Mouse (Mus musculus) adrenal gland, postnatal 14 days (tissue): Measurements from ENCODE around the gene Ctbp1. TPM values are rescaled to one million over a fixed set of nuclear protein-coding genes. Genes with fewer than 3 reads are reported as not detected.

ENCODE experiments used
- DNase-seq: peaks from one replicate; pipeline ENCODE4 v3.0.0; 2021; ENCODE audit warnings: mixed read lengths
- total RNA-seq: library from RNA; stranded (reverse); gene quantifications from 2 replicates; pipeline ENCODE4 v1.2.3, GENCODE M21; 2021

Gene Ctbp1
- total RNA-seq, 1 experiment from 2014 or later = 188 TPM

DNA sequence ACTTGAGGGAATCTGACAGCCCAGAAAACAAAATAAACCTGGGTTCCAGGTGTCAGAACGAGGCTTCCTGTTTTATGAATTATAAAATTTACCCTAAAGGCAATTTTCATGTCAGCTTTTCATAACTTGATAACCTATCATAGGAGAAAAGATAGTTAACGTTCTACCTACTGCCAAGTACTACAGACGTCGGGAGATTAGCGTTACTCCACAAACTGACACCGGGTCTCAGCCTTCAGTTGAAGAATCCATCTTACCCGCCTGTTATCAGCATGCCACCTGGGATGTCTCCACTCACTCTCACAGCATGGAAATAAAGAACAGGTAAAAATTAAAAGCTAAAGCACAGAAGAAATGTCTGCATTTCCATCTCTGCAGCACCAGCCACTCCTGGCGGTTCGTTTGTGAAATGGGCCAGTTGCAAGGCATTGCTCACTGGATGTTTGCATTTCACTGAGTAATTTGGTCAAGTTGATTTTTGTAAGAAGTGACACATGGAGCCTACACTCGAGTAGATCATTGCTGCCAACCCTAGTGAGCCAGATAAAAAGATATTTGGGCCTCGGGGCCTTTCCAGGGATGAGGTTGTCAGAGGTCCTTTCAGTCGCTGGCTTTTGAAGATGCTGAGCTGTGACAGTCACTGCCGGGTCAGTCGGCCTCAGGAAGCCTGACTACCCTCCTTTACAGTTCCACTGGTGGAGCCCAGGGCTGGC lies 66.1 kb downstream of the Ctbp1 start:
- DNase-seq = no peak

DNA sequence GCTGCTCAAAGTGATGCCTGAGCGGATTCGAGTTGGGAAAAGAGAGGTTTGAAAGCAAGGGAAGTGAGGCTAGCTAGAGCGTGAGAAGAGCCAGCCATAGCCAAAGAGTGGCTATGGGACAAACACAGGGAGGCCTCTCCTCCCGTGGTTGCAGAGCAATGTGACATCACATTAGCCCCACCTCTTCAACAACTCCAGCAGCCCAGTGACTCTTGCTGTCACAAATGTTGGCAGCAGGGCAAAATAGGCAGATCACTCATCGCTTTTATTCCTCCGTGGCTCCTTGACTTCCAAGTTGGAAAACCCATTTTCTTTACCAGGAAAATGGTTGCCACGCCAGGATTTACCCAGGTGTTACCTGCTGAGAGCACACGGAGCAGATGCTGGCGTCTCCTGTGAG lies 67.7 kb downstream of the Ctbp1 start:
- DNase-seq = no peak

DNA sequence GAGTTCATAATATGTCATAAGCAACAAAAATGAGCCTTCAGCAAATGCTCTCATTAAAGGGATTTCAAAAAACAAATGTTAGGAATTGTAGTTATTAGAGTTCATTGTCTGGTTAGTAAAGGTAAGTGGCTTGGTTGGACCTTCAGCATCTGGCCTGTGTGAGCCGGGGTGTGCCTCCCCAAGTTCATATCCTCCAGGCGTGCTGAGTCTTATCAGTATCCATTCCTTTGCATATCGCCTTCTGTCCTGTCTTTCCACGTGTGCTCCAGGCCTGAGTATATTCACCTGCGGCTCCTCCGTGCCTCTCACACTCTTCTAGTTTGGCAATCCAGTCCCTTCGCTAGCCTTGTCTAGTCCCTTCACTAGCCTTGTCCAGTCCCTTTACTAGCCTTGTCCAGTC lies 68.5 kb downstream of the Ctbp1 start:
- no peak for DNase-seq

DNA sequence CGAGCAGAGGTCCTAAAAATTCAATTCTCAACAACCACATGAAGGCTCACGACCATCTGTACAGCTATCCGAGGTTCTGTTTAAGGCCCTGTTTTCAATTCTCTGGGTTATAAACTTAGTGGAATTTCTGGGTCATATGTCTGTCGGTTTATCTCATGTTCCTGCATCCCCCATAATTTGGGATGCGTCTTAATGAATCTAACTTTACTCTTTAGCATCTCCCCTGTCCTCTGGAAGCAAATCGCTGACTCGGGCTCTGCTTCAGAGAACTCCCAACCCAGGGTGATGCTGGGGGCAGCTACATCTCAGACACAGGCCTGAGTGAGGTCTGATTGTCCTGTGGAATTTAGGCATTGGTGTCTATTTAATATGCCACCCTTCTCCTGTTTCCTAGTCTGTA lies 70.5 kb downstream of the Ctbp1 start:
- DNase-seq = no peak

DNA sequence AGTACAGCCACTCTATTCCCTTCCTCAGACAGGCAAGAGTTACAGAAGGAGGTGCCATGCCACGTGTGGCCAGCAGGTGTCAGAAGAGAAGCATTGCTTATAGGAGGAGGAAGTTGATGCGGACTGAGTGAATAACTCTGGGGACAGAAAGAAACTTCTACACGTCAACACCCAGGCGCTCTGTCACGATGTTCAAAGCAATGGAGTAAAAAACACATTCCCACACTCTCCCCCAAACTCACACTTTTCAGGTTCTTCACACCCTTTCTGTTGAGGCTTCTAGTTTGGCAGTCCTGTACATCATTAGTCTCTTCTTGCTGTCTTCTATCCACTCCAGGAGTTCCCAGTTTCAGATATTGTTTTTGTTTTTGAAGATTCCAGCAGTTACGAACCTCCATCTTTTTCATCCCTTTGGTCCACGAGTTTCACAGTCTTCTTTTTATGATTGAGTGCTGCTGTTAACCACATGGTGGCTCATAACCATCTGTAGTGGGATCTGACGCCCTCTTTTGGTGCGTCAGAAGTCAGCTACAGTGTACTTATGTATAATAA lies 71.0 kb downstream of the Ctbp1 start:
- peak; percentile 85 for DNase-seq

DNA sequence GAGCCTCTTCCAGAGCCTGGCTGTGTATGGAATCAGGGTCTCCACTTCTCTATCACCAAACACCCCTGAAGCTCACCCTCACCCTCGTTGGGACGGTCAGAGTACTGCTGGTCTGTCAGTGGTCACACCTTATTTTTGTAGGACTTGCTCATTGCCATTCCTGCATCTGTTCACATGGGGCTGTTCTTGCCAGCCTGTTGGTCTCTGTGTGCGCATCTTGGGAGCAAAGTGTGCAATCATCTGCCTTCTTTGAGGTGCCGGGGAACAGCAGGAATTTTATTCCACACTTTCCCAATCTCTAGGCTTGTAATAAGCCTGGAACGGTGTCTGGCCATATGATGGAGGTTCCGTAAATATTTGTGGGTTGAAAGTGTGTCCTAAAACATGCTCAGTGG lies 71.6 kb downstream of the Ctbp1 start:
- DNase-seq = no peak

DNA sequence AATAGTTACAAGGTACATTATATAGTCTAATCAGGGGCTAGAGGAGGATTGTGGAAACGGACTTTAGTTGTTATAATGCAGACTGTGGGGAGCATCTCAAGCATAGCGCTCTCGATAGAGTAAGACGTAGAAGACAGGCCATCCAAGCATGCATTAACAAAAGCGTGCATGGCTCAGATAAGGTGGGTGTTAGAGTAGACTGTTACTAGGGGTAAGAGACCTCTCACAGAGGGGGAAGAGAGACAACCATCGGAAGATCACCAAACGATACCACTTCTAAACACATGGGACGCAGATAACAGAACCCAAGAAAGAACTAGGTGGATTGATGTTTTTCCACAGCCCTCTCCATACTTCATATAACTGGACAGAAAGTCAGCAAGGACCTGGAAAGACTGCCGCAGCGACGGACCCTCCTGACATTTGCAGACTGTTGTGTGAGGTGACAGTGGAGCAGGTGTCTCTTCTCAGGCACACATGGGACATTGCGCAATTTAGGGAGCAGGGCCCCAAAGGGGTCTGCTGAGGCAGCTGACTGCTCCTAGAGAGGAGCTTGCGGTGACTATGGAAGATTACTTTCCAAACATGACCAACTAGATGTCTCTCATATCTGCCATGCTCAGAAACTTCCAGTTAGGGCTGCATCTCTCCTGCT lies 72.2 kb downstream of the Ctbp1 start:
- no peak for DNase-seq

DNA sequence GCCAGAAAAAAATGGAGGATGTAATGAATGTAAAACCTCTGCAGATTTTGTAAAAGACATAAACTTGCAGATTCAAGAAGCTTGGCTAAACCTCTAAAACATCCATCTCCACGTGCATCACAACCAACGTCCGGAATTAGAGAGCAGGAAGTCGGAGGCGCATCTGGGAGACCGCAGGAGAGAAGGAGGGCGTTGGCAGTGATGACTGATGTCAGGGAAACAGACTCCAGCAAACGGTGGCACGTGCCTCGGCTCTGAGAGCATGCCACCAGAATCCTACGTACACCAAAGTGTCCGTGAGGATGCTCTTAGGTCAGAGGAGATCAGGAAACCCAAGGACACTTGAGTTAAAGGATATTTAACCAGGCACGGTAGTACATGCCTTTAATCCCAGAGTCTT lies 73.1 kb downstream of the Ctbp1 start:
- DNase-seq = no peak

DNA sequence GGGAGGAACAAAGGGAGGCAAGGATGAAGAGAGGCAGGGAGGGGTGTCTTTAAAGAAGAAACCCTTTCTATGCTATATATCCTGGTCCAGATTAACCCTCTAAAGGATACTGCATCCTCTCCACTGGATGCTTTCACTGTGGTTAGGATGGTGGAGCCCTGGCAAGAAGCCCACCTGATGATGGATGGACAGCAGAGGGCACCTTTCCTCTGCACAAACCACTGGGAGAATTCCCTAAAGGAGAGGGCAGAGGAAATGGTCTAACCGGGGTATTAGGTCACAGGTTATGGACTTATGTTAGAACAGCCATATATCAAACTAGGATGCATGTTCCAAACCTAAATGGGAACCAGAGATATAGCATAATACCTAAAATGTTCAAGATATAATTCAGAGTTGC lies 74.7 kb downstream of the Ctbp1 start:
- no peak for DNase-seq

Other genes with a start within 250 kb of the Ctbp1 start
- 0.11 TPM in 1 of 2 replicates, not detected in the other for gene Slc5a1, start 170.8 kb downstream of the Ctbp1 start, total RNA-seq
- 1.7 and 2.5 TPM in 2 replicates for gene Spon2, start 56.5 kb downstream of the Ctbp1 start, total RNA-seq
- 88.2 and 94.6 TPM in 2 replicates for gene Maea, start 60.5 kb upstream of the Ctbp1 start, total RNA-seq
- 8.0 and 9.4 TPM in 2 replicates for gene Uvssa, start 103.6 kb upstream of the Ctbp1 start, total RNA-seq
- not detected in 2 replicates for gene Nkx1-1, start 159.0 kb upstream of the Ctbp1 start, total RNA-seq